Mouse (Mus musculus) neural tube, embryonic 11.5 days (tissue): ENCODE data around the gene Zfp946. TPM values are rescaled to one million over a fixed set of nuclear protein-coding genes. Genes with fewer than 3 reads are reported as not detected.

Experiments used
- ATAC-seq: fragments of 200-750 bp; cut with Nextera tagmentation; 2 replicates; pipeline ENCODE4 v1.8.0; 2017; ENCODE audit warnings: moderate number of reproducible peaks, mild to moderate bottlenecking, moderate TSS enrichment, moderate library complexity; ENCODE audit not compliant: insufficient read depth, low FRiP score, low TSS enrichment
- DNase-seq: peaks from one replicate; pipeline ENCODE4 v3.0.0-alpha.2; 2015; ENCODE audit warnings: low spot score
- H3K27ac ChIP-seq: fragments of 300-500 bp; sonication (generic); 2 replicates; pipeline ENCODE4 v1.5.1; 2014; ENCODE audit warnings: low read depth, mild to moderate bottlenecking, low read length
- H3K27me3 ChIP-seq: fragments of 300-500 bp; sonication (generic); 2 replicates; pipeline ENCODE4 v1.6.1; 2014; ENCODE audit warnings: mild to moderate bottlenecking, low read length, mixed read lengths; ENCODE audit not compliant: control insufficient read depth, insufficient read depth
- H3K36me3 ChIP-seq: fragments of 300-500 bp; sonication (generic); 2 replicates; pipeline ENCODE4 v1.6.1; 2014; ENCODE audit warnings: mild to moderate bottlenecking, low read length, moderate library complexity, mixed read lengths; ENCODE audit not compliant: control insufficient read depth, insufficient read depth
- H3K4me1 ChIP-seq: fragments of 300-500 bp; sonication (generic); 2 replicates; pipeline ENCODE4 v1.6.1; 2014; ENCODE audit warnings: low read length, mixed read lengths; ENCODE audit not compliant: control insufficient read depth, insufficient read depth
- H3K4me2 ChIP-seq: fragments of 300-500 bp; sonication (generic); 2 replicates; pipeline ENCODE4 v1.6.1; 2014; ENCODE audit warnings: low read depth, mild to moderate bottlenecking, moderate library complexity
- H3K4me3 ChIP-seq: fragments of 300-500 bp; sonication (generic); 2 replicates; pipeline ENCODE4 v1.5.1; 2014; ENCODE audit warnings: low read depth, low read length
- H3K9ac ChIP-seq: fragments of 300-500 bp; sonication (generic); 2 replicates; pipeline ENCODE4 v1.6.1; 2014; ENCODE audit warnings: mild to moderate bottlenecking, low read length
- H3K9me3 ChIP-seq: fragments of 300-500 bp; sonication (generic); 2 replicates; pipeline ENCODE4 v1.6.1; 2016; ENCODE audit warnings: low read length; ENCODE audit not compliant: control insufficient read depth
- WGBS: fragments of 180-500 bp; shearing (Covaris S2); extraction: QIAGEN DNeasy Blood & Tissue Kit; methylation state at CpG from one replicate; pipeline ENCODE4 v1.1.7; 2014; 5-methylcytosine and 5-hydroxymethylcytosine counted together
- polyA plus RNA-seq: library from polyadenylated mRNA; unstranded; fragments of >200 nt; fragmentation: Nextera tagmentation; extraction: Ambion mirVana; gene quantifications from 2 replicates; pipeline ENCODE4 v1.2.1, GENCODE M21; 2014

Gene Zfp946
- polyA plus RNA-seq = 32.7 and 32.8 TPM in 2 replicates

GRCm38 (mm10) chr17:22423952-22424617 is at the start of gene Zfp946:
Zfp946 (plus strand) TSS chr17:22424222.
- peak within 1 kb of the TSS; percentile 81 for H3K9ac ChIP-seq
- peaks cover 3% of the 10 kb centered on the region; the same call in 1 of the 2 replicates for H3K4me1 ChIP-seq
- H3K4me2 ChIP-seq = peak within 1 kb of the TSS; percentile 65
- under 1% methylated on average over 28 of the region's 29 CpGs for WGBS
- H3K4me3 ChIP-seq = peak within 1 kb of the TSS; percentile 62
- DNase-seq (peak; percentile 89), ATAC-seq (peak; percentile 98)
- H3K9me3 ChIP-seq = no peaks in the 10 kb centered on the region
- no peaks in the 10 kb centered on the region for H3K36me3 ChIP-seq
- H3K27me3 ChIP-seq = no peaks in the 10 kb centered on the region
- H3K27ac ChIP-seq = peak within 1 kb of the TSS; percentile 75

GRCm38 (mm10) chr17:22410756-22411155 is 13.3 kb upstream of the Zfp946 start:
- Histone ChIP-seq H3K27ac (no peak overlapping the region), H3K4me3 (no peak overlapping the region), H3K36me3 (no peaks in the 10 kb centered on the region), H3K9ac (no peak overlapping the region), H3K9me3 (no peaks in the 10 kb centered on the region), H3K4me2 (no peak overlapping the region), H3K4me1 (no peaks in the 10 kb centered on the region), H3K27me3 (no peaks in the 10 kb centered on the region)
- DNase-seq = no peak
- 76% methylated on average over 2 of the region's 2 CpGs for WGBS
- no peak for ATAC-seq

- WGBS = 2% methylated on average over 3 of the region's 3 CpGs
- Histone ChIP-seq H3K36me3 (no peaks in the 10 kb centered on the region), H3K4me3 (no peak overlapping the region), H3K4me1 (no peaks in the 10 kb centered on the region), H3K9ac (no peak overlapping the region), H3K4me2 (no peak overlapping the region), H3K27me3 (no peaks in the 10 kb centered on the region), H3K9me3 (no peaks in the 10 kb centered on the region), H3K27ac (no peak overlapping the region)
- peak; percentile 75 for DNase-seq
- ATAC-seq = no peak
Measured at GRCm38 (mm10) chr17:22417510-22417909, 6.5 kb upstream of the Zfp946 start.

GRCm38 (mm10) chr17:22424636-22425354 is 773 bp downstream of the Zfp946 start:
- no peaks in the 10 kb centered on the region for H3K36me3 ChIP-seq
- H3K4me3 ChIP-seq = peak overlapping the region; percentile 62
- no peaks in the 10 kb centered on the region for H3K9me3 ChIP-seq
- peaks cover 3% of the 10 kb centered on the region; the same call in 1 of the 2 replicates for H3K4me1 ChIP-seq
- WGBS = 5% methylated on average over 12 of the region's 12 CpGs
- no peaks in the 10 kb centered on the region for H3K27me3 ChIP-seq
- H3K27ac ChIP-seq = peak overlapping the region; percentile 75
- peak overlapping the region; percentile 81 for H3K9ac ChIP-seq
- ATAC-seq (0 out of 2 replicates have a peak, but pooled peaks have one; percentile 5), DNase-seq (peak; percentile 10)
- H3K4me2 ChIP-seq = peak overlapping the region; percentile 65

- Histone ChIP-seq H3K4me1 (no peaks in the 10 kb centered on the region), H3K36me3 (no peaks in the 10 kb centered on the region; the same call in 1 of the 2 replicates), H3K27me3 (no peaks in the 10 kb centered on the region), H3K4me3 (no peak overlapping the region), H3K9ac (no peak overlapping the region), H3K9me3 (0 out of 2 replicates have a peak, but pooled peaks cover under 1% of the 10 kb centered on the region), H3K4me2 (no peak overlapping the region), H3K27ac (no peak overlapping the region)
- WGBS = 91% methylated on average over 3 of the region's 3 CpGs
- ATAC-seq (no peak), DNase-seq (no peak)
Measured at GRCm38 (mm10) chr17:22447684-22448083, 23.7 kb downstream of the Zfp946 start.

GRCm38 (mm10) chr17:22497120-22497519 is 73.1 kb downstream of the Zfp946 start:
- ATAC-seq (no peak), DNase-seq (no peak)
- Histone ChIP-seq H3K4me3 (no peak overlapping the region), H3K9ac (no peak overlapping the region), H3K27me3 (no peaks in the 10 kb centered on the region), H3K4me2 (no peak overlapping the region), H3K27ac (no peak overlapping the region), H3K36me3 (no peaks in the 10 kb centered on the region), H3K4me1 (no peaks in the 10 kb centered on the region), H3K9me3 (no peaks in the 10 kb centered on the region)
- WGBS = 83% methylated on average over 4 of the region's 4 CpGs

Other genes with a start within 250 kb of the Zfp946 start
- gene Zfp994, start 198.6 kb upstream of the Zfp946 start, polyA plus RNA-seq = 3.0 and 3.2 TPM in 2 replicates
- 11.9 and 12.8 TPM in 2 replicates for gene CT030661.1, start 109.4 kb upstream of the Zfp946 start, polyA plus RNA-seq
- gene Zfp944, start 62.8 kb upstream of the Zfp946 start, polyA plus RNA-seq = 14.5 and 17.7 TPM in 2 replicates
- 8.9 and 9.8 TPM in 2 replicates for gene Zfp758, start 62.8 kb upstream of the Zfp946 start, polyA plus RNA-seq
- gene Vmn2r111, start 149.3 kb downstream of the Zfp946 start, polyA plus RNA-seq = not detected in 2 replicates
- gene Vmn2r112, start 176.7 kb downstream of the Zfp946 start, polyA plus RNA-seq = not detected in 2 replicates